Mouse (Mus musculus): Measurements from ENCODE around the gene Gimap9.

Gene Gimap9

DNA sequence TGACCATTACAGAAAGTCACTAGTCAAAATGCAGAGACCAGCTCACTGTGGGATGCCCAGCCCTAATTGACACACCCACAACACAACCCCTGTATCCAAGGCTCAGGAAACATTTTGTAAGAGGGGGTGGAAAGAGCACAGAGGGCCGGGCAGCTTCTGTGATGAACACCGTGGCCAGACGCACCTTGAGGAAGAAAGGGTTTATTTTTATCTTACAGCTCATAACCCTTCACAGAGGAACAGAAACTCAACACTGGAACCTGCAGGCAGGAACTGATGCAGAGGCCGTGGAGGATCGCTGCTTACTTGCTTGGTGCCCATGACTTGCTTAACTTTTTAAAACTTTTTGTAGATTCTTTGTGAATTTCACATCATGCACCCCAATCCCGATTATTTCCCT lies 17.0 kb downstream of the Gimap9 start:
- no peak for DNase-seq (ENCODE audit: low spot score)

GRCm38 (mm10) chr6:48696830-48697554 lies 21.1 kb downstream of the Gimap9 start:
- DNase-seq (ENCODE audit: low spot score), result no peak

DNA sequence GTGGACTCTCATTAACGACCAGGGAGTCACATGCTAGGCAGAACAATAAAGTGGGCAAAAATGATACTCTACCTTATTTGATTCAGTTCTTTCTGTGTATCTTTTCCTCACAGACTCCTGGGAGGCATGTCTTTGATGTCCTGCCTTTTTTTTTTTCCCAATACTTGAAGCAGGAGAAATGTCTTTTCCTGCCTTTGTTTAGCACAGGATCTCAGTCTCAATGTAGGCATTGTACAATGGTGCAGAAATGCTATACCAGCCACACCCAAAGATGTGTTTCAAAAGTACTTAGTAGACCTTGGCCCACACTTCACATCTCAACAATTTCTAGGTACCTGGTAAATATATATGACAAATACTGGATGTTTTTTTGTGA lies 21.6 kb downstream of the Gimap9 start:
- DNase-seq (ENCODE audit: low spot score), result no peak

GRCm38 (mm10) chr6:48698066-48698856 lies 22.3 kb downstream of the Gimap9 start:
- no peak for DNase-seq (ENCODE audit: low spot score)

DNA sequence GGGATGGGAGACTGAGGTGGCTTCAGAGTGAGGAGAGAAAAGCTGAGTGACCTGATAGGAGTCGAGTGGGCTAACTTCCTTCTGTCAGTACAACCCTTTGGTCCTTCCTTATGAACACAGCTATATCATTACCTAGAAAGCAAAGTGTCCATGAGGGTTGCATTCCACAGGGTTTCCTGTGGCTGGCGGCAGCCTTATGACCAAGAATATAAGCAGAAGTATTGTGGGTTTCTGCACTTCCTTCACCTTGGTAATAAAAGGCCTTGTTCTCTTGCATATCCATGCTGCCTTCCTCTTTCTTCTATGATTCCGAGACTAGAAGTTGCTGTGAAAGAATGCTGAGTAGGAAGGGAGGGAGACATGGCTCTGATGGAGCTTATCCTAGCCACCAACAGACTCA lies 23.0 kb downstream of the Gimap9 start:
- no peak for DNase-seq (ENCODE audit: low spot score)

DNA sequence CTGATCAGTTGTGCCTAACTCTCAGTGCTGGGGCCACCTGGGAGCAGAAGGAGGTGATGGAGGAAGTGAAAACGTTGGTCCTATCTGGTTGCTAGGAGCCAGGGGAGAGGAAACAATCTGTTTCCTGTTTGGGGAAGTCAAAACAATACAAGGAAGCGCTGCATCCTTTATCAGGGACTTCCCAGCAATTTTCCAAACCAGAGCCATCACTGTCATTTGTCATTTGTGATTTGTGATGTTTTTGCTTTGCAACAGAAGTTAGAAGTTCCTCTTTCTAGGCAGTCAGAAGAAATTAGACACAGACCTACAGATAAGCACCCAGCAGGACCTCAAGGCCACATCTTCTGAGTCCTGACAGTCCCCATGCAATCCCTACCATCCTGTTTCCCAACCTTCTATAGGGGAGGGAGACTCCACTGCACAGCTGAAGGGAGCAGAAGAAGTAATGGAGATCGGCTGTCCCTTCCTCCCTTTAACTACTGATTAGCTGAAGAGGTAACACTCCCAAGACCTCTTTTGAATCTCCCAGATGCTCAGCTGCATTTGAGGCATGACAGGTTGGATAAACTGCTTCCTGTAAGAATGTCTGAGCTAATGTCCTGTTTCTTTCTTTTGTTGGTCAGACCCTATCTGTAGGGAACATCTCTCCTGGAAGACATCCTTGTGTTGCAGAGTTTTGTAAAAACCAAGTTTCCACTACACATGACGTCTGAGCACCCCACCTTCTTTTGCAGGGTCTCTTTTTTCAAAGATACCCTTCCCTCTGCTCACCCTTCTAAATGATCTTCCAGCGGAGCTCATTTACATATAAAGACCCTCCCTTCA lies 24.5 kb downstream of the Gimap9 start:
- no peak for DNase-seq (ENCODE audit: low spot score)

- no peak for DNase-seq (ENCODE audit: low spot score)
Measured at GRCm38 (mm10) chr6:48702146-48702545, 26.2 kb downstream of the Gimap9 start.

- no peak for DNase-seq (ENCODE audit: low spot score)
Measured at GRCm38 (mm10) chr6:48702601-48703000, 26.7 kb downstream of the Gimap9 start.

- DNase-seq (ENCODE audit: low spot score), result no peak
Measured at GRCm38 (mm10) chr6:48704146-48704545, 28.2 kb downstream of the Gimap9 start.

DNA sequence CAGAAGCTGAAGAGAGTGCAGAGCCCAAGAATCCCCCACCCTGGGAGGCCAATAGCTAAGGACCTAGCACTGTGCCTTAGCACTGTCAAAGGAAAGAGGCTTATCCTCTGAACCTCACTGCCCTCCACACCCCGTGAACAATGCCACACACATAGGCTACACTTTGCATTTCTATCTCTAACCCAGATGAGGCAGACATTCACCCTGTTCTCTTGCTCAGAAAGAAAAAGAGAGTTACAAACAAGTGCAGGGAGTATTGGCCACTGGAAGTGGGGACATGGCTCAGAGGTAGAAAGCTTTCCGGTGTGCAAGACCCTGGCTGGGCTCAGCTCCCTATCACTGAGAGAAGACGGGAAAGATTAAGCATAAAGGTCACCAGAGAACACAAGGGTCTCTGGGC lies 30.2 kb downstream of the Gimap9 start:
- no peak for DNase-seq (ENCODE audit: low spot score)

- DNase-seq (ENCODE audit: low spot score), result no peak
Measured at GRCm38 (mm10) chr6:48718455-48718854, 42.5 kb downstream of the Gimap9 start, which contains the start of the genes Gm28053 and Gimap7. TSS of gene Gm28053 (plus strand) at chr6:48718607. TSS of gene Gimap7 (plus strand) at chr6:48718621.

DNA sequence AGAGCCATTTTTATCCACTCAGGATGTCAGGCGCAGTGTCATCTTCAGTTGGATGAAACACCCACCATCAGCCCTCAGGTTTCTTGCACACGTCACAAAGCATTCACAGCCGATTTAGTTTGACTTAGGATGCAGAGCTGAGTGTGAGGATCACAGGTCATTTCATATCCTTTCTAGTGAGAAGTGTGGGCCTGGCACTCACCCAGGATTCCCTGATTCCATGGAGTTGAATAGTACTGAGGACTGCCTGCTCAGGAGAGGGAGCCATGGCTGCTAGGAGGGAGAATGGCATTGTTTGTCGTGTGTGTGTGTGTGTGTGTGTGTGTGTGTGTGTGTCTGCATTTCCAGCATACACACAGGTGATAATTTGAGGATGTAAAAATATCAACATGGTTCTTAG lies 44.4 kb downstream of the Gimap9 start:
- no peak for DNase-seq (ENCODE audit: low spot score)

DNA sequence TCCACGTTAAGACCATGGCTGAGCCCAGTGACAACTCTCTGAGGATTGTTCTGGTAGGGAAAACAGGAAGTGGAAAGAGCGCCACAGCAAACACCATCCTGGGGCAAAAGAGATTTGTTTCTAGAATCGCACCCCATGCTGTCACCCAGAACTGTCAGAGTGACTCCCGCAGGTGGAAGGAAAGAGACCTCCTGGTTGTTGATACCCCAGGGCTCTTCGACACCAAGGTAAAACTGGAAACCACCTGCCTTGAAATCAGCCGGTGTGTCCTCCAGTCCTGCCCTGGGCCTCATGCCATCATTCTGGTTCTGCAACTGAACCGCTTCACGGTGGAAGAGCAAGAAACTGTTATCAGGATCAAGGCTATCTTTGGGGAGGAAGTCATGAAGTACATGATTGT lies 47.5 kb downstream of the Gimap9 start:
- no peak for DNase-seq (ENCODE audit: low spot score)

GRCm38 (mm10) chr6:48725476-48725875 lies 49.5 kb downstream of the Gimap9 start:
- no peak for DNase-seq (ENCODE audit: low spot score)

DNA sequence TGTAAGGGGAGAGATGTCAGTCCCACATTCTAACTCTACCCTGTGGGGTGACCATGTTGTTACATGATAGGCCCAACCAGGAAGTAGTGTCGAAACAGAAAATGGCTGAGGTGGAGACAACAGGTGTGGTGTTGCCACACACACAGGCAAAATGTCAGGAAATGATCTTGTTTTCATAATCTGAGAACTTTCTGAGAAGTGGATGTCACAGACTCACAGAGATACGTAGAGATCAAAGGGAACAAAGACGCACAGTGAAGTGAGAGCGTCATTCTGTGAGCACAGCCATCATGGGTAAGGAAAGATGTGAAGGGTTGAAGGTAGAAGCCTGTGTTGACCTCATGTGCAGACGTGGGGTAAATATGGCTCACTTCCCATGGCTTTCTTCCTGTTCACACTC lies 51.8 kb downstream of the Gimap9 start:
- DNase-seq (ENCODE audit: low spot score), result no peak

Measured in yolk sac, embryonic 10.5 days (tissue).